8 mouse cellular contexts compared by ENCODE assay signal in genomic region chr11:78059833-78060757, GRCm38 (mm10). TPM values are rescaled to one million over a fixed set of nuclear protein-coding genes. Genes with fewer than 3 reads are reported as not detected.
DNase-seq lines count a peak whose midpoint lies in the region; ATAC-seq and TF ChIP-seq lines count a peak whose summit lies in the region.

No protein-coding gene starts in this region.

- no peak overlapping the region for H3K27ac ChIP-seq in thymus, adult 2 months (ENCODE audit: control insufficient read depth, insufficient read depth, low read length)
- H3K27ac ChIP-seq in embryonic facial prominence, embryonic 11.5 days (replicated peaks; ENCODE audit: low read depth, low read length) = no peak overlapping the region
- no peak overlapping the region for H3K27ac ChIP-seq in limb, embryonic 15.5 days

- peaks cover 6% of the 10 kb centered on the region for H3K4me1 ChIP-seq in thymus, adult 2 months (replicated peaks; ENCODE audit: control insufficient read depth, insufficient read depth, low read length)
- no peaks in the 10 kb centered on the region for H3K4me1 ChIP-seq in embryonic facial prominence, embryonic 11.5 days (ENCODE audit: control insufficient read depth, insufficient read depth, low read length)
- H3K4me1 ChIP-seq in limb, embryonic 15.5 days = 0 out of 2 replicates have a peak, but pooled peaks cover 6% of the 10 kb centered on the region

- H3K27me3 ChIP-seq in thymus, adult 2 months (ENCODE audit: control insufficient read depth, insufficient read depth, low read length) = no peaks in the 10 kb centered on the region
- H3K27me3 ChIP-seq in embryonic facial prominence, embryonic 11.5 days (ENCODE audit: control insufficient read depth, insufficient read depth, low read length) = no peaks in the 10 kb centered on the region
- no peaks in the 10 kb centered on the region for H3K27me3 ChIP-seq in limb, embryonic 15.5 days

- peak; percentile 30 for DNase-seq in thymus, adult 2 months
- DNase-seq in thymus, adult 18-20 months = no peak
- DNase-seq in embryonic facial prominence, embryonic 11.5 days (ENCODE audit: low spot score) = peak; percentile 59
- DNase-seq in heart, adult 8-10 months (ENCODE audit: low spot score) = peak; percentile 65
- peak; percentile 74 to 83 for DNase-seq in kidney, adult 8-10 months
- peak; percentile 70 to 79 for DNase-seq in spleen, postnatal 36 days (ENCODE audit: low spot score in 2 of 2)

- no peak for TF ChIP-seq POLR2A in thymus, adult 2 months (IDR thresholded peaks at IDR 0.05; ENCODE audit: control insufficient read depth, extremely low read depth, insufficient read depth, low read length, poor library complexity)

- H3K9ac ChIP-seq in embryonic facial prominence, embryonic 11.5 days (replicated peaks; ENCODE audit: low read length) = no peak overlapping the region
- no peak overlapping the region for H3K9ac ChIP-seq in limb, embryonic 15.5 days

- H3K4me2 ChIP-seq in embryonic facial prominence, embryonic 11.5 days (ENCODE audit: low read depth, low read length) = no peak overlapping the region
- no peak overlapping the region for H3K4me2 ChIP-seq in limb, embryonic 15.5 days

- no peak overlapping the region for H3K4me3 ChIP-seq in thymus, adult 2 months (ENCODE audit: control insufficient read depth, insufficient read depth, low read length)
- H3K4me3 ChIP-seq in embryonic facial prominence, embryonic 11.5 days (ENCODE audit: low read depth, low read length) = no peak overlapping the region
- no peak overlapping the region for H3K4me3 ChIP-seq in limb, embryonic 15.5 days

- peaks cover 3% of the 10 kb centered on the region; the same call in 1 of the 2 replicates for H3K36me3 ChIP-seq in thymus, adult 2 months (ENCODE audit: control insufficient read depth, insufficient read depth, low read length)
- H3K36me3 ChIP-seq in embryonic facial prominence, embryonic 11.5 days (replicated peaks; ENCODE audit: control insufficient read depth, insufficient read depth, low read depth, low read length) = no peaks in the 10 kb centered on the region
- peaks cover 44% of the 10 kb centered on the region for H3K36me3 ChIP-seq in limb, embryonic 15.5 days

- H3K9me3 ChIP-seq in embryonic facial prominence, embryonic 11.5 days (replicated peaks; ENCODE audit: control insufficient read depth, low read length) = no peaks in the 10 kb centered on the region
- H3K9me3 ChIP-seq in limb, embryonic 15.5 days = no peaks in the 10 kb centered on the region

- WGBS in thymus, adult 2 months = 56% methylated on average over 9 of the region's 9 CpGs
- WGBS in embryonic facial prominence, embryonic 11.5 days = 63% methylated on average over 9 of the region's 9 CpGs
- 51% methylated on average over 9 of the region's 9 CpGs for WGBS in limb, embryonic 15.5 days

- peak; percentile 55; the same call in 1 of the 2 replicates for TF ChIP-seq CTCF in thymus, adult 2 months (IDR thresholded peaks at IDR 0.05; ENCODE audit: borderline replicate concordance, control insufficient read depth, extremely low read depth, insufficient read depth, low read length, poor library complexity)

- ATAC-seq in embryonic facial prominence, embryonic 11.5 days (replicated peaks; ENCODE audit: insufficient number of reproducible peaks, low FRiP score, low TSS enrichment, low read depth) = peak; percentile 77; the same call in 1 of the 2 replicates
- ATAC-seq in limb, embryonic 15.5 days (ENCODE audit: insufficient number of reproducible peaks, low FRiP score, low TSS enrichment, low read depth) = 0 out of 2 replicates have a peak, but pooled peaks have one; percentile 53
- peak; percentile 85 for ATAC-seq in monocyte, adult 5-6 weeks (replicated peaks; ENCODE audit: insufficient number of reproducible peaks, low FRiP score, low TSS enrichment, poor library complexity, severe bottlenecking)

RNA-seq across cellular contexts. Expression of gene Eral1, which starts 20.1 kb away (rescaled TPM):
- 41.7 and 45.7 TPM in 2 replicates for polyA plus RNA-seq in thymus, adult 2 months (2012; rRNA removed)
- 37.5 and 44.6 TPM in 2 replicates for polyA plus RNA-seq in embryonic facial prominence, embryonic 11.5 days (2014; fragmentation: Nextera tagmentation; extraction: Ambion mirVana)
- 10 to 100 TPM; 25.9 to 31.5 (median 28.5) TPM for total RNA-seq in heart, adult 8-10 months (2022)
- 30.6 and 33.7 TPM in 2 replicates for polyA plus RNA-seq in limb, embryonic 15.5 days (2015; fragmentation: Nextera tagmentation; extraction: Ambion mirVana)
- 7.1 to 17.9 TPM (median 16.5 TPM) in 3 replicates for total RNA-seq in monocyte, adult 5-6 weeks (2017)

RNA-seq across cellular contexts. Expression of gene Flot2, which starts 22.4 kb away (rescaled TPM):
- 124 and 136 TPM in 2 replicates for polyA plus RNA-seq in thymus, adult 2 months (2012; rRNA removed)
- polyA plus RNA-seq in embryonic facial prominence, embryonic 11.5 days (2014; fragmentation: Nextera tagmentation; extraction: Ambion mirVana) = 40.4 and 45.7 TPM in 2 replicates
- 10 to 100 TPM; 53.5 to 62.6 (median 56.4) TPM for total RNA-seq in heart, adult 8-10 months (2022)
- polyA plus RNA-seq in limb, embryonic 15.5 days (2015; fragmentation: Nextera tagmentation; extraction: Ambion mirVana) = 56.1 and 67.6 TPM in 2 replicates
- 18.5 to 34.4 TPM (median 28.9 TPM) in 3 replicates for total RNA-seq in monocyte, adult 5-6 weeks (2017)

RNA-seq across cellular contexts. Expression of gene Dhrs13, which starts 28.0 kb away (rescaled TPM):
- polyA plus RNA-seq in thymus, adult 2 months (2012; rRNA removed) = 13.4 and 14.4 TPM in 2 replicates
- polyA plus RNA-seq in embryonic facial prominence, embryonic 11.5 days (2014; fragmentation: Nextera tagmentation; extraction: Ambion mirVana) = 17.3 and 19.5 TPM in 2 replicates
- total RNA-seq in heart, adult 8-10 months (2022) = 1 to 10 TPM; 2.8 to 5.1 (median 4.2) TPM
- polyA plus RNA-seq in limb, embryonic 15.5 days (2015; fragmentation: Nextera tagmentation; extraction: Ambion mirVana) = 16.8 and 17.8 TPM in 2 replicates
- total RNA-seq in monocyte, adult 5-6 weeks (2017) = 0.39 to 0.86 TPM in 2 of 3 replicates, not detected in the other

RNA-seq across cellular contexts. Expression of gene Fam222b, which starts 34.4 kb away (rescaled TPM):
- 17.6 and 18.9 TPM in 2 replicates for polyA plus RNA-seq in thymus, adult 2 months (2012; rRNA removed)
- 19.0 and 22.8 TPM in 2 replicates for polyA plus RNA-seq in embryonic facial prominence, embryonic 11.5 days (2014; fragmentation: Nextera tagmentation; extraction: Ambion mirVana)
- 10 to 100 TPM; 10.1 to 14.1 (median 12.5) TPM for total RNA-seq in heart, adult 8-10 months (2022)
- polyA plus RNA-seq in limb, embryonic 15.5 days (2015; fragmentation: Nextera tagmentation; extraction: Ambion mirVana) = 10.5 and 13.2 TPM in 2 replicates
- total RNA-seq in monocyte, adult 5-6 weeks (2017) = 3.6 to 7.9 TPM (median 4.4 TPM) in 3 replicates

Comparison
In these comparisons a context has a peak if more than half of its experiments do, and no peak if none do; other contexts are left out.
1. DNase-seq: peak in thymus, adult 2 months (single experiment), embryonic facial prominence, embryonic 11.5 days (single experiment), heart, adult 8-10 months (single experiment), kidney, adult 8-10 months (2 of 2) and spleen, postnatal 36 days (2 of 2); none in thymus, adult 18-20 months (0 of 2).
2. Peak in every context shown above with its lines, with median percentiles within 50 percentile points of each other: ATAC-seq.